ENCODE assay signal across 15 mouse cellular contexts in the genomic region with DNA sequence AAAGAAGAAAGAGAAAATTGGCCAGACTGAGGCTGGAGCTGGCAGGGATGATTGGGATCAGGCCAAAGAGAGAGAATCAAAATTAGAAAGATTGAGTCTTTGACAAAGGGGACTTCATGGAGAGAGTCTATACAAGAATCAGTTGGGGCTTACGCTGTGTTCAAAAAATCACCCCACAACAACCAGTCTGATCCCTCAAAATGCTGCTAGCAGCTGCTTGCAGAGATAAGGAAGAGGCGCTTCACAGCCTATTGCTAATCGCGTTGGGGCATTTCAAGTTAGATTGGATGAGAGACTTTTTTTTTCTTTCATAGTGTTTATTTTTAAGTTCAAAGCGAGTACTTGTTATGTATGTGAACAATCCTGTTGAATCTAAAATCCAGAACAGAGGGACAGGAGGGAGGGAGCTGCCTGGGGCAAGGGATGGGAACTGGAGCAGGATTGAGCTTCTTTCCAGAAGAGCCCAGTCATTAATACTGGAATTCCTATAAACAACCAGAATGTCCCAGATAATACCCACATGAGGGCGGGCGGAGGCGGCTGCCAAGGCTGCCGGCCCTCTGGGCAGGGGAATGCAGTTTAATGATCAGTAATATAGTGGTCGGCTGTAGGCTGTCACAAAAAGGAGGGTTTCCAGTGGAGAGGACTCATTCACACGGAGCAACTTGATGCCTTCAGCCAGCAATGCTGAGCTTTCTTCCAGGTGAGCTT. TPM values are rescaled to one million over a fixed set of nuclear protein-coding genes. Genes with fewer than 3 reads are reported as not detected.
A peak's percentile ranks its signal among the peaks of the same experiment; 100 is the strongest.
DNase-seq lines count a peak whose midpoint lies in the region; ATAC-seq and TF ChIP-seq lines count a peak whose summit lies in the region.
"Had no signal": no experiment of that assay in that cellular context is flagged by ENCODE, and none has a peak within 500 bp of the region (broad histone marks: within the 10 kb centered on the region; RNA-seq: fewer than 3 reads in every experiment).

No protein-coding gene starts in this region.

- H3K4me3 ChIP-seq in layer of hippocampus, adult 2 months: peak overlapping the region; percentile 8
- H3K4me3 ChIP-seq in liver, embryonic 12.5 days: peak overlapping the region; percentile 38

- H3K4me2 ChIP-seq in liver, embryonic 12.5 days: peak overlapping the region; percentile 54

- intact Hi-C loops in left cerebral cortex, postnatal 10 days (cut with DNase I): no loop called here

- TF ChIP-seq POLR2A in brain, embryonic 14.5 days (IDR thresholded peaks at IDR 0.05; ENCODE audit: borderline replicate concordance, extremely low read depth, insufficient read depth, insufficient read length, poor library complexity, severe bottlenecking): no peak

- H3K27ac ChIP-seq in layer of hippocampus, adult 2 months: 0 out of 2 replicates have a peak overlapping the region, but pooled peaks have one; percentile 1
- peak overlapping the region; percentile 88 for H3K27ac ChIP-seq in liver, embryonic 12.5 days
- H3K27ac ChIP-seq: kidney, postnatal 0 days had no signal

- no peak for TF ChIP-seq CTCF in layer of hippocampus, adult 2 months (conservative IDR thresholded peaks at IDR 0.05)
- TF ChIP-seq CTCF in brain, embryonic 14.5 days (IDR thresholded peaks at IDR 0.05; ENCODE audit: borderline replicate concordance, extremely low read depth, insufficient read depth, insufficient read length): no peak

- WGBS in liver, embryonic 12.5 days (ENCODE audit: insufficient replicate concordance): 25% methylated on average over 11 of the region's 11 CpGs

- H3K9ac ChIP-seq in liver, embryonic 12.5 days: peak overlapping the region; percentile 60

- peak; percentile 95 for ATAC-seq in liver, embryonic 12.5 days
- no peak for ATAC-seq in cerebellum, adult (ENCODE audit: insufficient number of reproducible peaks, low FRiP score, low TSS enrichment)

- peaks cover 43% of the 10 kb centered on the region for H3K4me1 ChIP-seq in liver, embryonic 12.5 days

- H3K27me3 ChIP-seq in liver, embryonic 12.5 days (replicated peaks): no peaks in the 10 kb centered on the region
- H3K27me3 ChIP-seq: CH12.LX had no signal

- no peak for DNase-seq in layer of hippocampus, adult 2 months (ENCODE audit: low spot score in 2 of 2)
- DNase-seq in layer of hippocampus, adult 18-20 months (ENCODE audit: low spot score in 2 of 2): no peak
- DNase-seq in Muller cell, postnatal 12 days (ENCODE audit: inconsistent ontology term): peak; percentile 82
- DNase-seq in brain, embryonic 14.5 days (ENCODE audit: low read depth): peak; percentile 77
- DNase-seq in left cerebral cortex, postnatal 10 days (ENCODE audit: extremely low spot score in 1 of 2, low spot score in 2 of 2): no peak
- no peak for DNase-seq in kidney, postnatal 4 days
- DNase-seq: adrenal gland, adult 2 months; cerebellum, adult 11-12 months; gastrocnemius, postnatal 25 days; layer of hippocampus, postnatal 36 days; thymus, adult 2 months had no signal

- no peaks in the 10 kb centered on the region for H3K9me3 ChIP-seq in liver, embryonic 12.5 days (replicated peaks)

- H3K36me3 ChIP-seq in liver, embryonic 12.5 days: no peaks in the 10 kb centered on the region

RNA-seq across cellular contexts. Expression of a gene that starts 47.6 kb away (rescaled TPM):
- total RNA-seq in layer of hippocampus, adult 2 months (2021): 10 to 100 TPM; 26.6 to 27.8 TPM
- 10 to 100 TPM; 25.0 to 26.0 TPM for total RNA-seq in layer of hippocampus, adult 18-20 months (2021)
- 35.5 and 35.7 TPM in 2 replicates for polyA plus RNA-seq in brain, embryonic 14.5 days (2012; rRNA removed)
- polyA plus RNA-seq in liver, embryonic 12.5 days (2016; fragmentation: Nextera tagmentation; extraction: Ambion mirVana): 34.9 and 37.9 TPM in 2 replicates
- 10 to 100 TPM; 24.7 to 26.3 TPM for total RNA-seq in left cerebral cortex, postnatal 10 days (2021)

Comparison
In these comparisons a context has a peak if more than half of its experiments do, and no peak if none do; other contexts are left out.
1. DNase-seq: peak in Muller cell, postnatal 12 days (single experiment) and brain, embryonic 14.5 days (single experiment); none in layer of hippocampus, adult 2 months (0 of 2), layer of hippocampus, adult 18-20 months (0 of 2), left cerebral cortex, postnatal 10 days (0 of 2) and kidney, postnatal 4 days (0 of 2).